Mouse (Mus musculus) layer of hippocampus, adult 8-10 months (tissue): ENCODE results near the gene Smtnl1. TPM values are rescaled to one million over a fixed set of nuclear protein-coding genes. Genes with fewer than 3 reads are reported as not detected.

ENCODE experiments used
- DNase-seq, 2 experiments: peaks; one replicate each; pipeline ENCODE4 v3.0.0; 2022; ENCODE audit warnings: low spot score in 2 of 2
- total RNA-seq, 4 experiments: library from RNA; stranded (reverse); gene quantifications; 2 replicates each; pipeline ENCODE4 v1.2.4; 2022

The Smtnl1 gene
- total RNA-seq: not detected

DNA sequence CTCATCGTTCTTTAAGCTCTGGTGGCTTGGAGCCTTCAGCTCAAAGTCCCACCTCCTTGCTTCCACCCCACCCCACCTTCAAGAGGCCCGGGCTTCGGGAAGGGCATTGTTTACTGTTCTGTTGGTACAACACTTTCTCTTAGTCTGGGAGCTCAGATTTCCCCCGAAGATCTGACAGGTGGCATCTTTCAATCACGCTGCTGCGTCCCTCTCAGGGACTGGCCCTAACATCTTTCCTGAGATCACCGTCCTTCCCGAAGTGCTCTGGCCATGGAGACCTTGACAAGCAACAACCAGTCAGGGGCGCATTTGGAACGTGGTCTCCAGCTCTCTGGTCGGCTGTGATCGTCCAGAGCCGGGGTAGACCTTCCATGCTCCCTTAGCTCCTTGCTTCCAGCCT, at the start of gene Smtnl1:
Gene Smtnl1 (minus strand): TSS at position 101 of the 400 bp plus-strand sequence.
- DNase-seq: no peak

DNA sequence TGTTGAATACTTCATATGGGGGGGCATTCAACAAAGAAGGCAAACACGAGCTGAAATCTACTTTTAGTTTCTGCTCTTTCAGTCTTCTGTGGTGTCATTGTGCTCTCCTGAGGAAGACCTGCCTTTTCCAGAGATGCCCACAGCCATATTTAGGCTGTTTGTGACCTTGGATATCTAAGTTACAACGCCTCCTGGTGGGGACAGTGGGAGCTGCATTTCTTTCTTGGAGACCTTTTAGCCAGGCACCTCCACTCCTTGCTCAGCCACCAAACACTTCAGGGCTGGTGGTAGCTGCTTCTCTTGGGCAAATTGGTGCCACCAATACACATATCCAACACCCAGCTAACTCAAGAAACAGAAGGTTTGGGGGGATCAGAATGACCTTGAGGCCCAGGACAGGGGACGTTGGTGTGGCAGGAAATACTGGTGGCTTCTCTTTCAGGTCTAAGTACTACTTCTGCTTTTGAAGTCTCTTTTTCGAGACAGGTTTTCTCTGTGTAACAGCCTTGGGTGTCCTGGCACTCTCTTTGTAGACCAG, 48.2 kb upstream of the Smtnl1 start:
- no peak for DNase-seq

DNA sequence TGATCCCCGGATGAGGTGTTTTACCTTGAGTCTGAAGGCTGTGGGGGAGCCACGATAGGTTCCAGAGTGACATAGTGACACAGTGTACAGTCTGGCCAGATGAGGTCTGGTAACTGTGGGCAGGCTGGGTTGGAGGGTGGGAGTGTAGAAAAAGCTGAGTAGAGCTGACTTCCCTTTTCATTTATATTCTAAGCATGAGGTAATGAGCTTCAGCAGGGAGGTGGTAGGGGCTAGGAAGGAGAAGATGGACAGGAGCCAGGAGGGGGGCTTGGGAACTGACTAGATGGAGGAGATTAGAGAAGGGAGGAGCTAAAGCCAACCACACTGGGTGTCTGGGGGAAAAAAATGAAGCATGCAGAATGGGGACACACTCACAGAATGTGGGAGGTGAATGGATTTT, 46.5 kb upstream of the Smtnl1 start:
- no peak for DNase-seq

DNA sequence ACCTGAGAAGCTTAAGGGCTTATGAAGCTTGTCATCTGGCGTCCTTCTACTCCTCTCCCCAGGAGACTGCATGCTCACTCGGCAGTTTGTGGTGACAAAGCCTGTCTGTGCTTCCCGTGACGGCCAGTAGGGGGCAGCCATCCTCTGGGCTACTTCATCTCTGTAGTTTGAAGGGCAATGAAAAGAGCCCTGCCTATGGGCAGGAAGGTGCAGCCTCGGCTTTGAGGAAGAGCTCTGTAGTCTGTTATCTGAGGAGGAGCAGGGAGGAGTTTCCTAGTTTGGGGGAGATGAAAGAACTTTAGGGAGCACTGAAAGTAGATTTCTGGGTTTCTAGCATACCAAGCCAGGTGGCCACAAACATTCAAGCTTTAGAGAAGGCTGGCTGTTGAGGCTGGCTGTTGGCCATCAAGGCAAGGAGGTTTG, 46.1 kb upstream of the Smtnl1 start:
- peak in 1 of 2 experiments; percentile 82 for DNase-seq

DNA sequence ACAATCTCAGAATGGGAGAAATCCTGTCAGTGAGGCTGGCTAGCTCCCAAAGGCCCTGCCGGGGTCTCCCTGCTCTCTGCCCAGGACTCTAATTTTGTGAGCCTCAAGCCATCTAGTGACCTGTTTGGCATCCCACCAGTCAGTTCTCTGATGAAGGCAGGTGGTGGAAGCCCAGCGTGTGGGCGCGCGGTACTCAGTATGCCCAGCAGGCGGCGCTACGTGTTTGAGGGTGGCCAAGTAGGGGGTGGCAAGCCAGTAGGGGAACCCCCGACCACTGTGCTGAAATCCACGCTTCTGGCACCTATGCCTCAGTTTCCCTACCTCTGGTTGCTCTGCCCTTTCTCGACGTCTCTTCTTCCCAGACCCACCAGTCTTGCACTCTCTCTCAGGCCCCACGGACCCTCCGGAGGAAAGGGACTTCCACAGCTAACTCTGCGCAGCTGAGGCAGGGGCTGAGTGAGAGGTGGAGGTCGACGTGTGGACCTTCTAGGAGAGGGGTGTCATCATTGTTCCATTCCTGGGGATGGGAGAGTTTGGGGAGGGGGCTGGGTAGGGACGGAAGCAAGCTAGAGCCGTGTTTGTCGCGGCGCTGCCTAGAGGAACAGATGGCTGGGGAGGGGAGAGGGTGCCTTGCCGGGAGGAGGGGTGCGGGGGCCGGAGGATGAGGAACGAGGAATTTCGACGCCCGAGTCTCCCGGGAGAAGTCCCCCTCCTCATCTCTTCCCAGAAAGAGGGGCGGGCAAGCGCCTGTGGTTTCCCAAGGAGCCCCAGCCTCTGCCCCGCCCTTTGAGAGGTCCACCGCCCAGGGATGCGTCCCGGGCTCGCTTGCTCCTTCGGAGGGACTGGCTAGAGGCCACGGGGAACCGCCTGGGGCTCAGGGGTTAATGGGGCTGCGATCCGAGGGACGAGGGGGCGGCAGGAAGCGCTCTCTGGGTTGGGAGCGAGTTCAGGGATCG, 43.4 kb upstream of the Smtnl1 start:
- DNase-seq: peak in 1 of 2 experiments; percentile 70

DNA sequence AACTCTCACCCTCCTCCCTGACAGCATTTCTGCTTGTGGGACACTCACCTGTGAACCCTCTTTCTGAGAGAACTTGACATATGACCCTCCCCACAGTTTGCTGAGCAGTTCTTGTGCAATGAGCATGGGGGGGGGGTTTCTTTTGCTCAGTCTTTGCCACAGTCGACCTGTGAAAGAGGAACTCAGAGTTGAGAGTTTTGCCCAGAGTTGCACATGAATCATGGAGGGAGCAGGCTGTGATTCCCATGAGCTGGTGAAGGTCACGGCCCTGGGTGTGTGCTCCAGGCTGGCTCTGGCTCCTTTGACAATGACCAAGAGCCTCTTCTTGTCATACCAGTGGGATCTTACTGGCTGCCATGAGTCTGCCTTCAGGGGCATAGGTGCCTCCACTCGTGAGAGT, 39.8 kb upstream of the Smtnl1 start:
- no peak for DNase-seq

DNA sequence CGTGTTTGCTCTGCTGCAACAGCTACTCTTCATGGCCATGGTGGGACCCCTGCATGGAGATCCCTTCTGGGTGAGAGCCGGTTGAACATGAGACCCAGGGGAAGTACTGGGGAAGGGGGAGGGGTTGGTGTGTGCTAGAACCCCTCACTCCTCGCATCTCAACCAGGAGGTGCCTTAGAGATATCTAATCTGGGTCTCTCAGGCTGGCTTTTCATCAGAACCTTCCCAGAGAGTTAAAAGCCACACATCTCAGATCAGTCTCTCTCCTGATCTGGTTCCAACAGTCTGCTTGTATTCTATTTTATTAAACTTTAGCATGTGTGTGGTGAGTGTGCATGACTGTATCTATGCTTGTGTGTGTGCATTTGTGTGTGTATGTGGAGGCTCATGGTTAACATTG, 39.0 kb upstream of the Smtnl1 start:
- DNase-seq: no peak

DNA sequence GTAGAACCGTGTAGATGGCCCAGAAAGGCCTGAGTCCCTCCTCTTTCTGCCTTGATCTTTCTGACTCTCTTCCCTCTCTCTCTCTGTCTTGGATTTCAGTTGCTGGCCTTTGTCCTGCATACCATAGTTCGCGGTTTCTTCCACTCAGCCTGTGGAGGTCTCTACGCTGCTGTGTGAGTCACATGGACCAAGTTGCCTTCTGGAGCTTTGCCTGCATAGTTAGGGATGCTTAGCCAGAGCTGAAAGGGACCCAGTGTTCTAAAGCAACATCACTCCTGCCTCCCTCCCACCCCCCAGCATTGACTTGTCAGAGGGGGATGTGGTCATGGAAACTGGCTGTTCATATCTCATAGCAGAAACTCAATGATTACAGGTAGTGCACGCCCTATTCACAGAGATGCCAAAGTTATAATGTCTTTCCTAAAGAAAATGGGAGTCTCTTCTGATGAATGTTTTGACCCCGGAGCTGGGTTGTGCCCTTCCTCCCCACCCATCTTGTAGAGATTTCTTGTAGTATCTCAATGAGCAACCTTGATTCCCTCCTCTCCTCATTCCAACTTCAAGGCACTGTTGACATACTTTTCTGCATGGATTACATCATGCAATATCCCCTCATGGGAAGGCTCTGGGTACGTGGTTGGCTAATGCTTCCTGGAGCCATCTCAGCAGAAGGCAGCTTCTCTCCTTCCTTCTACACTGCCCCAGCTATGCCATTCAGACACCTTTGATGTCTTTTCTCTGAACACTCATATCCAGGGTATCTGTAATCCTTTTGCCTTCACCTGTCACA, 37.7 kb upstream of the Smtnl1 start:
- DNase-seq: no peak

DNA sequence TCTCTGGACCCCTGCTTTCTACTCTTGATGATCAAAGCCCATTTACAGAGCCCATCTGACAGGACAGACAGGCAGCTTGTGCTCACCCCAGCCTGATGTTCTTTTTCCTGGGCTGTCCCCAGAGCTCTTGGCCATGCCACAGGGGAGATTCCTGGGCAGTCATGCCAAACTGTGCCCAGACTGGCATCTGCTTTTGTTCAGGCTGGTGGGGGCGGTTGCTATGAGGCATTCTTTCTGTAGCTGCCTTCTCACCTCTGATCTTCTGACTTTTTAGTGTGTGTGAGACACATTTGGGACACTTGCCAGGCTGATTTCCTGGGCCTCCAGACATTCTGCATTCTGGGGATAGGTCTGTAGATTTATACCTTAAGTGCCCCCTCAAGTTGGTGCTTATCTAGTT, 36.1 kb upstream of the Smtnl1 start:
- no peak for DNase-seq

DNA sequence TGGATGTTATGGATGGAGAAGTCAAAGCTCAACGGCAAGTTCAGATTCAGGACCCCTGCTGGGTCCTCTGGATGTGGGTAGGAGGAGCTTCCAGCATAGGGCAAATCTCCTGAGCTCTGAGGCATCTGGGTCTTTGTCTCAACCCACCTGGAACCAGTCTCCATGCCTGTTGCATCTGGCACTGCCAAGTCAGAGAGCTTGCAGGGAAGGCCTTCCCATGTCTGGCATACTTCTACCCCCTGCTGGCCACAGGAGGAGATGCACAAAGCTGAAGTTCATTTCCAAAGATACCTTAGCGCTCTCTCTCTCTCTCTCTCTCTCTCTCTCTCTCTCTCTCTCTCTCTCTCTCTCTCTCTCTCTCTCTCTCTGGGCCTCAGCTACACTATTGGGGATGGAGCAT, 33.3 kb upstream of the Smtnl1 start:
- peak; percentile 53 to 58 for DNase-seq

DNA sequence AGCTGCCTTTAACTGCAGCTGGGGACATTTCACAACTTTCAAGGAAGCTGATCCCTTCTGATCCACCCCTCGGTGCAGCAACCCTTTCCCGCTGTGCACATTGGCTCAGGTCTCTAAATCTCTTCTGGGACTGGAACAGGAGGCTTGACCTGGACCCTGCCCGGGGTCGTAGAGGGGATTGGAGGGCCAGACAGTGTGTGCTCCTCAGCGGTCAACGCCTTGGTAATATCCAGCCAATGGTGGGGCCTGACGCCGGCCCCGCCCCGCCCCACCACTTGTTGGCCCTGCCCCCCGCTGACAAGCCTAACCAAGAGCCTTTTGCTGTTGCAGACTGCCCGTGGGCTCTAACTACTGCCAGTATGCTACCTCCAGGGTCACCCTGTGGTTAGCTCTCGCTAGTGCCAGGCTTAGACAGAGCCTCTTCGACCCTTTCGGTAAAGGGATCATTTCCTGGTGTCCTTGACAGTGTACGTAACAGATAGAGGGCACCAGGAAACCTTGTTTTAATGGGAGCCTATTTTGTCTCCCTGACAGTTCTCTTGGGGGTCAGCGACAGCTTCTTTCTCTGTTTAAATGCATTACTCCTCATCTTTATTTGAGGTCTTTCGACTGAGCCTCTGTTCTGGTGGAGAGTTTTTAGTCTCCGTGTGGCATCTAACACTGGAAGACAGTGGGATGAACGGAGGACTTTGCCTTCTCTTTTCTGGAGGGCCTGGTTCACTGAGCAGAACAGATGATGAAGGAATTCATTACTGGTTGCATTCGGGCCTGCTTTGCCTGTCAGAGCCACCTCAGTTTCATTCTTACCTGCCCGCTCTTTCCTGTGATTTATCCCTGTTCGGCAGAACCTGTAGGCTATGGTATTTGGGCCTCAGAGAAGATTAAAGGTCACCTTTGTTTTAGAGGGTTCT, 28.9 kb upstream of the Smtnl1 start:
- DNase-seq: no peak

DNA sequence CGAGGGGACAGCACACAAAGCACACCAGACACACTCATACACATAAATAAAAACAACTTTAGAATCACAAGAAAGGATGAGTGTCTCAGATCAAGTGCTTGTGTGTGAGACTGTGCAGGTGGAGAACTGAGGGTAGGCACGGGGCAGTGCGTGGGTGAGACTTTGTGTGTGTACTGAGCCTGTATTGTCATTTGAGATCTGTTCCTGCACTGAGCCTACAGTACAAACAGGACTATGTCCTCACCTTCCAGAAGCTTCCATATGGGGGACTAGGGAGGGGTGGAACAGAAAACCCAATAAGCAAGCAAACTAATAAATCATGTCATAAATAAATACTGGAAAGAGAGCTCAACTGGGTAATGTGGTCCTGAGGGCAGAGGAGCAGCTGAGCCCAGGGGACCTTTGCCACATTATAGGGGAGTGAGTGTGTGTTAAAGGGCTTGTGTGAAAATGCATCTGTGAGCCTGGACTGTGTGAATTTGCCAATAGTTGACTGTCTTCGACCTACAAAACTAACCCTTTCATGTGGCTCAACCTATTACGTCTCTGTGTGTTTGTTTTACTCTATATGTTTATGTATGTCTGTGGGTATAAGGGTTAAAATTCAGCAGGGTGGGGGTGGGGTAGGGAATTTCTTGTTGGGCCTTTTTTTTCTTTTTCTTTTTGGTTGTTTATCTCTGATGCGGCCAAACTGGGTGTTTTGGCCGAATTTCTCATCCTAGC, 28.1 kb upstream of the Smtnl1 start:
- DNase-seq: no peak

DNA sequence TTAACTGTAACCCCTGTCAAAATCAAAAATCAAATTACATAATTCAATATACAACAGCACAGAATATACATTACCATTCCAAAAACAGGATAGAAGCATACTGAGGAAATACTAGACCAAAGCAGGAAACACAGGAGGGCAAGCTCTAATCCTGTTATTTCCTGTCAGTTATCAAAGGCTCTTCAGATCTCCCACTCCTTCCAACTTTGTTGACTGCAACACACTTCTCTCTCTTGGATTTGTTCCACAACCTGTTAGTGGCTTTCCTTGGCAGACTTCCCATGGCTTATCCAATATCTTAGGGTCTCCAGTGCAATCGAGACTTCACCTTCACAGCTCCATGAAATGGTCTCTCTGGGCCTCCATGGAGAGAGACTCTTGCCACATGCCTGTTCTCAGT, 22.8 kb upstream of the Smtnl1 start:
- DNase-seq: no peak

DNA sequence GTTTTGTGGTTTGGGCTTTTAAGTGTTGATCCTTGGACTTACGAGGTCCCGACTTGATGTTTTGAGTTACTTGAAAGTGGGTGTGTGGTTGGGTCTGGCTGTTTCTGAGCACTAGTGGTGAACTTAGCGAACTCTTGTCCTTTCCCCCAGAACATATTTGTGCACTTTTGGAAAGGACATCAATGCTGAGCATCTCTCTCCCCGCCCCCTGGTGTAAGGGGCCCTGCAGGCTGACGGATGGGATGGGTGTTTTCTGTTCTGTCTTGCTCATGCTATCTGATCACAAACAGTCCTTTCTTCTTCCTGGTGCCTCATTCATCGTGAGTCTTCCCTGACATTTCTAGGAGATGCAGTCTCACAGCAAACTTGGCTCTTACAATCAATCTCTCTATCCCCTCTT, 21.2 kb upstream of the Smtnl1 start:
- no peak for DNase-seq

DNA sequence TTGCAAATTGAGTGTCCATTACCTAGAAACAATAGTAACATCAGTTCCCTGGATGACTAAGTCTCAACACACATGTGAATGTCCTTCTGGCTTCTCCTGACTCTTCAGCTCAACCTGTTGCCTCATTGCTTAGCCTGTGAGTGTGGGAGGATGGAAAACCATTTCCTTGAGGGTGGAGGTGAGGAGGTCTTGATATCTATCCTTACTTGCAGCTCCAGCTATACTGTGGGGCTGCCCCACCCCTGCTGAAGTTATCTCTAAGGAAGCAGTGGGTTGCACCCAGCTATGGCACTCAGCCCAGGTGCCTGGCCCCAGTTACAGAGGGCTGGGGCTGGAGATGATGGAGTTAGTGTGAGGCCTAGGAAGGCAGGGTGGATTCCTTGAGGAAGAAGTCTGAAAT, 19.5 kb upstream of the Smtnl1 start:
- no peak for DNase-seq

DNA sequence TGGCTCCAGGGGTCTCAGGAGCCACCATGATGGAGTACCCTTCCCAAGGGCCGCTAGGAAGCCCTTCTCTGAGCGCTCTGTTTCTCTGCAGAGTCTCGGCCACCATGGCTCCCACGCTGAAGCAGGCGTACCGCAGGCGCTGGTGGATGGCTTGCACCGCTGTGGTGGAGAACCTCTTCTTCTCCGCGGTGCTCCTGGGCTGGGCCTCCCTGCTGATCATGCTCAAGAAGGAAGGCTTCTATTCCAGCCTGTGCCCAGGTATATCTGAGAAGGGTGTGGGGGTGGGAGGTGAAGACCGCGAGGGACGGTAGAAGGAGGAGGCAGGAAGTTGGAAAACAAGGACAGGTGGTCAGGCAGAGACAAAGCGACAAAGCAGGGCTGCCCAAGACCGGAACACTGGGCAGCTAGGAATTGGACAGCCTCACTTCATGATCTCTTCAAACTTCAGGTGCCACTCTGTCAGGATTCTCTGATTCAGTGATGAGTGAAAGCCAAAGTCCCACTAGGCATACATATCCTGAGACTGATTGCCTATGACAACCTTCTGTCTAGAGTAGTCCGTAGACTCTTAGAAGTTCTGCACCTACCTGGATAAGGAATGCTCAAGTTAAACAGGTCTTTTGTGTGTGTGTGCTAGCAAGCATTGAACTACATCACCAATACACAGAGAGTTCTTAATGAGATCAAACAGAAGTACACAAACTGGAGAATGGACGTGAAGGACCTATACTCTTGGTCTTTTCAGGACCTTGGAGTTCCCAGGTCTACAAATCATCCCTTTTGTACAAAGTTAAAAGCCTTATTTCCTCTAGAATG, 18.5 kb upstream of the Smtnl1 start:
- DNase-seq: no peak

DNA sequence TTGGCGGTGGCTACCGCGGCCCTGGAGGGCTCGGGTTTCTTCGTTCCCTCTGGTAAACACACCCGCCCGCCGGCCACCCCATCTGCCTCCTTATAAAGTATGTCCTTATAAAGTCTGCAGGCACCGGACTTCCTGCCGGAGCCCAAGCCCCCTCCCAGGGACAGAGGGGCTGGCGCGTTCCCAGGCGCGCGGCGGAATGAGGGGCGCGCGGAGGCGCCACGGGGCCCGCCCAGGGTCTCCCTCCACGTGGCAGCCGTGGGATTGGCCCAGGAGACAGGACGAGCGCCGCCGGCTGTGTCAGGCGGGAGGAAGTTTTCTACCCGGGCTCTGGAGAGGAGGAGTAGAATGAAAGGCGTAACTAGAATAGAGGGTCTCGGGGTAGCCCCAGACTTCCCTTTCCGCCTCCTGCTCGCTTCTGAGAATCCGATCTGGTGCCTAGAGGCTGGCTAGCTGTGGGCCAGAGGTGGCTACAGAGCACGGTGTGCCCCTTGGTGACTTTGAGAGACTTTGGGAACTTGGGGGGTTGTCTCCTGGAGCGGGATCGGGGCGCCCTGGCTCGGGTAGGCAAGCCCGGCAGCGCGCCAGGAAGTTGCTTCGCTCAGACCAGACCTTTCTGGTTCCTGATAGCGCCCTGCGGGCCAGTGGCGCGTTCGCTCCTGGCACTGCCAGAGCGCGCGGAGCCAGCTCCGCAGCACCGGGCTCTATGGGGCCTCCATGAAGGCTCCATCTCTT, 17.7 kb upstream of the Smtnl1 start:
- no peak for DNase-seq

DNA sequence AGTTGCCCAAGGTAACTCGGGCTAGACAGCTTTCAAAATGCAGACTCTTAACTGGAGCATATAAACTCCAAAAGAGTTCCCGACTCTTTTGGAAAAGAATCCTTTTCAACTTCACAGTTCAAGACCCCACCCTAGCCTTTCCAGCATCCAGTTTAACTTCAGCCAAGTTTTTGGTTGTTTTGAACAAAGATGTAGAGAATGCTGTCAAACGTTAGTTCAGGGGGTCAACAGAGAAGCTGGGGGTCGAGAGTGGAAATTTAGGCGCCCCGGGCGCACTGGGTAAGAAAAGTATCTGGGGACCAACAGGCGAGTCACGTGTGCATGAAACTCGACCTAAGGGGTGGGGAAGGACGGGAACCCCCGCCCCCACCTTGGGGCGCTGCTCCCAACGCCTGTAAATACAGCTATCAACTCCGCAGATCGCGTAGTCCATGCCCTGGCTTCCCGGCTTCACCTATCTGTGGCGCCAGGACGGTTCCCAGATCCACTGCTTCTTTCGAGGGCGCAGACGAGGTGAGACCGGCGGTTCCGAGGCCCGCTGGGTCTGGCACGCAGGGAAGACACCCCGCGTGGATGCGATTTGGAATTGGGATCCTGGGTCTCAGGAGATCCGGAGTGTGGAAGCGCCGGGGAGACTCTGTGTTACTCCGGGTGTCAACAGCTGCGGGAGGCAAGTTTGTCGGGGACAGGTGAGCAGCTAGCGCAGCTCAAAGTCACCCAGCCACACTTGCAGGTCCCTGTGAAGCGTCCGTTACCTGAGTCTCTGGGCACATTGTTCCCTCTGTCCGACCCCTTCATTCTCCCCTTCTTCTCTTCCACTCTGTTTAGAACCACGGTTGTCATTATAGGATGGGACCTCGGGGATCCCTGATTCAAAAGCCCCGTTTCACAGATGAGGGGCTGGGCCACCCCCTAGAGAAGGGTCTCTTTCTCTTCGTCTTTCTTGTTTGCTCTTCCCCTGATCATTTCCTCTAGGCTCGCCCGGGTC, 16.8 kb upstream of the Smtnl1 start:
- DNase-seq: no peak
